Mouse (Mus musculus): ENCODE results near the gene Rnf220.

- TF ChIP-seq MAZ (IDR thresholded peaks at IDR 0.05; ENCODE audit: low read depth, low read length) (no peak), EP300 (IDR thresholded peaks at IDR 0.05; ENCODE audit: low read length) (no peak), NRF1 (IDR thresholded peaks at IDR 0.05; ENCODE audit: low read depth, low read length) (no peak), CTCF (conservative IDR thresholded peaks at IDR 0.05 in 1 of 2, IDR thresholded peaks at IDR 0.05 in 1 of 2; ENCODE audit: low read depth in 2 of 2, low read length in 2 of 2) (no peak), MYC (IDR thresholded peaks at IDR 0.05; ENCODE audit: low read depth, low read length) (no peak), POLR2A (IDR thresholded peaks at IDR 0.05; ENCODE audit: low read depth, low read length) (no peak), HCFC1 (IDR thresholded peaks at IDR 0.05; ENCODE audit: low read depth, low read length) (no peak), BHLHE40 (IDR thresholded peaks at IDR 0.05; ENCODE audit: low read depth, low read length) (no peak), USF1 (IDR thresholded peaks at IDR 0.05; ENCODE audit: low read depth, low read length) (no peak), SMC3 (IDR thresholded peaks at IDR 0.05; ENCODE audit: low read depth, low read length) (no peak), ZC3H11A (IDR thresholded peaks at IDR 0.05; ENCODE audit: low read depth, low read length) (no peak), POLR2AphosphoS2 (IDR thresholded peaks at IDR 0.05; ENCODE audit: low read depth, low read length) (no peak)
Measured at GRCm38 (mm10) chr4:117484256-117485044, 12.4 kb downstream of the Rnf220 start.

Measured in CH12.LX (cell line).